Mouse (Mus musculus): ENCODE data around the gene Zfp960.
A peak's percentile ranks its signal among the peaks of the same experiment; 100 is the strongest.
"Not testable (repeated sequence)": the region's sequence is repeated elsewhere in the genome, so short reads cannot be mapped to it uniquely, and the experiment has no call there.

The Zfp960 gene

GRCm38 (mm10) chr17:17063628-17064494, at the start of gene Zfp960:
Gene Zfp960 (plus strand): TSS chr17:17064113.
- DNase-seq = peak; percentile 29

DNA sequence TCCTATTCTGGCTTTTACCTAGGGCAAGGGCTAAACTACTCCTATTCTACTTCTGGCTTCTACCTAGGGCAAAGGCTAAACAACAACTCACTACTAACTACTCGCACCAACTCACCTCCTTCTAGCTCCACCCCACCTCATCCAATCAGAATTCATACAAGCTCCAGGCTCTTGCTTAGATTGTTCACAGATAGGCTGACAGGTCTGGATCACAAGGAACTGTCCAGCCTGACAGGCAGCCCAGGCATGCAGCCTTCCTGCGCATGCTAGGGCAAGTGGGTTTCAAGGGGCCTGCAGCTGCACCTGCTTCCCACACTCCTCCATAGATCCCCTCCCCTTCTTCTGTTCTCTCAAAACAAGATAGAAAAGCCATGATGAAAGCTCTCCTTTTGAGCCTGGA, 45.8 kb upstream of the Zfp960 start:
- not testable (repeated sequence) for DNase-seq

GRCm38 (mm10) chr17:17059566-17059965, 4.3 kb upstream of the Zfp960 start:
- not testable (repeated sequence) for DNase-seq

DNA sequence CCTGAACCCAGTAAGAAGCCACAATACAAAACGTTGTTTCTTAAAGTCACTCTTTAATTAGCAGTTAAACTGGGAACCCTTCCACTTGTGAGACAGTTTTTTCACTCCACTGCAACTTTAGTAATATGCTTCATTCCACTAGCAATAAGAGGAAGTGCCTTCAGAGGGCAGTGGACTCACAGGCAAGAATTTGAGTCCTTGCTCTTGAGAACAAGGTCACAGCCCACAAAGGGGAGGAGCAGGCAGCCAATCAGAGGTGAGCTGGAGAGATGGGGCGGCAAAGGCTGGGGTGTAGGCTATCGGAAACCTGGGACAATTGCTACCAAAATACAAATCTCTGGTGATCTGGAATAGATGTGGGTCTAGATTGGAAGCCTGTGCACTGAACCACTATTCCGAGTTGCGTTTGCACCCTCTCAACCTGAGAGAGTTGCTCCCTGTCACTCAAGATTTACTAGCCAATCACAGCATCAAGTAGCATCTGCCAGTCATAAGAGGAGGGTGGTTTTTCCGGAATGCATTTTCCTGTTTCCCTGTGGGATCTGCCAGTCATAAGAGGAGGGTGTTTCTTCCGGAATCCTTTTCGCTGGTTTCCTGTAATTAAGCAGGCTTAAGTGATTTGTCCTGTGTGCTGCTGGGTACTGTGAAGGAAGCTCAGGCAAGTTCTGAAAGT, 57.1 kb downstream of the Zfp960 start, which contains the start of gene Zfp97:
Gene Zfp97, plus strand, starts transcription at position 586 of the 673 bp plus-strand sequence.
- DNase-seq = not testable (repeated sequence)
